22 mouse cellular contexts compared by ENCODE assay signal in the genomic region with DNA sequence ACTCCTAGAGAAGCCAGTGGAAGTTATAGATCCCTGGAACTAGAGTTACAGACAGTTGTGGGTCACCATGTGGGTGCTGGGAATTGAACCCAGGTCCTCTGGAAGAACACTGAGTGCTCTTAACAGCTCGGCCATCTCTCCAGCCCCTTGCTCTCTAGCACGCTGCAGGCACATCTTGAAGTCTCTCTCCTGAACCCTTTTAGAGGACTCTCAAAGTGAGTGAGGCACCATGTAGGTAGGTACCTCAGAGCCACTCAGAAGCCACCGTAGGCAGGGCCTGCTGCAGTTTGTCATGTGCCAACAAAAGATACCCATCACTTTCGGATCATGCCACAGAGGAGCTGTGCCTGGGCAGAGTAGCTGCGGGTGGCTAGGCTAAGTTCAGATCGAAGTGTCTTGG. TPM values are rescaled to one million over a fixed set of nuclear protein-coding genes. Genes with fewer than 3 reads are reported as not detected.
DNase-seq lines count a peak whose midpoint lies in the region; ATAC-seq lines count a peak whose summit lies in the region.
"Had no signal": no experiment of that assay in that cellular context is flagged by ENCODE, and none has a peak within 500 bp of the region (broad histone marks: within the 10 kb centered on the region; RNA-seq: fewer than 3 reads in every experiment).

No protein-coding gene starts in this region.

- peaks cover 45% of the 10 kb centered on the region for H3K4me1 ChIP-seq in hindbrain, embryonic 10.5 days (replicated peaks)
- H3K4me1 ChIP-seq in hindbrain, embryonic 11.5 days (replicated peaks; ENCODE audit: control insufficient read depth, insufficient read depth, low read length), result peaks cover 5% of the 10 kb centered on the region; the same call in 1 of the 2 replicates

- DNase-seq in heart, adult 11 months, result peak; percentile 78
- DNase-seq in heart, adult 8-10 months (ENCODE audit: low spot score), result no peak
- DNase-seq in hindbrain, embryonic 10.5 days (ENCODE audit: low spot score), result no peak
- no peak for DNase-seq in hindbrain, embryonic 11.5 days (ENCODE audit: low spot score)
- DNase-seq: adrenal gland, adult 2 months; adrenal gland, postnatal 10 days; adrenal gland, postnatal 25 days; cerebellum, adult 11 months; cerebellum, adult 18-20 months; cerebellum, adult 8-10 months; cerebellum, postnatal 36 days; embryo, embryonic 11 days had no signal

- no peak overlapping the region for H3K4me2 ChIP-seq in hindbrain, embryonic 11.5 days (replicated peaks; ENCODE audit: low read depth, low read length)
- H3K4me2 ChIP-seq: embryonic facial prominence, embryonic 13.5 days; embryonic facial prominence, embryonic 15.5 days; forebrain, embryonic 12.5 days had no signal

- no peak for ATAC-seq in hindbrain, embryonic 11.5 days (ENCODE audit: low FRiP score)
- ATAC-seq: forebrain, embryonic 14.5 days; forebrain, embryonic 16.5 days had no signal

- no peaks in the 10 kb centered on the region for H3K9me3 ChIP-seq in hindbrain, embryonic 10.5 days
- H3K9me3 ChIP-seq in hindbrain, embryonic 11.5 days (ENCODE audit: control insufficient read depth, low read length), result no peaks in the 10 kb centered on the region
- H3K9me3 ChIP-seq: embryonic facial prominence, embryonic 13.5 days; embryonic facial prominence, embryonic 15.5 days; forebrain, embryonic 10.5 days; forebrain, embryonic 12.5 days had no signal

- no peak overlapping the region for H3K9ac ChIP-seq in hindbrain, embryonic 11.5 days (ENCODE audit: low read depth, low read length)
- H3K9ac ChIP-seq: embryonic facial prominence, embryonic 13.5 days; embryonic facial prominence, embryonic 15.5 days; forebrain, embryonic 12.5 days had no signal

- no peak overlapping the region for H3K4me3 ChIP-seq in hindbrain, embryonic 10.5 days
- H3K4me3 ChIP-seq in hindbrain, embryonic 11.5 days (ENCODE audit: low read depth, low read length), result no peak overlapping the region
- H3K4me3 ChIP-seq: embryonic facial prominence, embryonic 13.5 days; embryonic facial prominence, embryonic 15.5 days; erythroblast, embryonic 14.5 days; forebrain, embryonic 10.5 days; forebrain, embryonic 12.5 days had no signal

- H3K27ac ChIP-seq in hindbrain, embryonic 10.5 days, result 0 out of 2 replicates have a peak overlapping the region, but pooled peaks have one; percentile 29
- H3K27ac ChIP-seq in hindbrain, embryonic 11.5 days (ENCODE audit: low read depth, low read length), result no peak overlapping the region
- H3K27ac ChIP-seq: embryonic facial prominence, embryonic 13.5 days; embryonic facial prominence, embryonic 15.5 days; forebrain, embryonic 10.5 days; forebrain, embryonic 12.5 days had no signal

- no peaks in the 10 kb centered on the region for H3K36me3 ChIP-seq in hindbrain, embryonic 10.5 days
- H3K36me3 ChIP-seq in hindbrain, embryonic 11.5 days (ENCODE audit: control insufficient read depth, insufficient read depth, low read length), result no peaks in the 10 kb centered on the region
- H3K36me3 ChIP-seq: embryonic facial prominence, embryonic 13.5 days; embryonic facial prominence, embryonic 15.5 days; forebrain, embryonic 10.5 days; forebrain, embryonic 12.5 days had no signal

- 94% methylated on average over 6 of the region's 6 CpGs for WGBS in hindbrain, embryonic 10.5 days
- WGBS in hindbrain, embryonic 11.5 days, result 94% methylated on average over 6 of the region's 6 CpGs

- peaks cover 38% of the 10 kb centered on the region for H3K27me3 ChIP-seq in hindbrain, embryonic 10.5 days (ENCODE audit: insufficient read depth, poor library complexity, severe bottlenecking)
- H3K27me3 ChIP-seq in hindbrain, embryonic 11.5 days (ENCODE audit: control insufficient read depth, insufficient read depth, low read length), result no peaks in the 10 kb centered on the region
- H3K27me3 ChIP-seq: embryonic facial prominence, embryonic 13.5 days had no signal

RNA-seq across cellular contexts. Expression of a gene that starts 6.3 kb away (rescaled TPM):
- 100 to 1,000 TPM; 455 to 787 (median 725) TPM for total RNA-seq in heart, adult 8-10 months (2022)
- polyA plus RNA-seq in hindbrain, embryonic 10.5 days (2016; fragmentation: Nextera tagmentation; extraction: Ambion mirVana), result 2.6 and 14.6 TPM in 2 replicates
- 0.31 and 2.4 TPM in 2 replicates for polyA plus RNA-seq in hindbrain, embryonic 11.5 days (2014; fragmentation: Nextera tagmentation; extraction: Ambion mirVana)
- total RNA-seq: adrenal gland, adult 2 months; adrenal gland, postnatal 25 days; common myeloid progenitor, adult 5-6 weeks; MEL had no signal
- polyA plus RNA-seq: C2C12; forebrain, embryonic 14.5 days; forebrain, embryonic 16.5 days had no signal

RNA-seq across cellular contexts. Expression of a gene that starts 26.8 kb away (rescaled TPM):
- 10 to 100 TPM; 33.1 to 50.4 (median 39.8) TPM for total RNA-seq in heart, adult 8-10 months (2022)
- 137 and 152 TPM in 2 replicates for polyA plus RNA-seq in hindbrain, embryonic 10.5 days (2016; fragmentation: Nextera tagmentation; extraction: Ambion mirVana)
- polyA plus RNA-seq in hindbrain, embryonic 11.5 days (2014; fragmentation: Nextera tagmentation; extraction: Ambion mirVana), result 78.4 and 86.3 TPM in 2 replicates

RNA-seq across cellular contexts. Expression of a gene that starts 43.1 kb away (rescaled TPM):
- total RNA-seq in heart, adult 8-10 months (2022), result 10 to 100 TPM; 14.9 to 28.0 (median 19.4) TPM
- 12.5 and 24.3 TPM in 2 replicates for polyA plus RNA-seq in hindbrain, embryonic 10.5 days (2016; fragmentation: Nextera tagmentation; extraction: Ambion mirVana)
- 19.0 and 20.4 TPM in 2 replicates for polyA plus RNA-seq in hindbrain, embryonic 11.5 days (2014; fragmentation: Nextera tagmentation; extraction: Ambion mirVana)
- total RNA-seq: common myeloid progenitor, adult 5-6 weeks; MEL had no signal

RNA-seq across cellular contexts. Expression of a gene that starts 45.0 kb away (rescaled TPM):
- 10 to 100 TPM; 15.2 to 30.8 (median 18.1) TPM for total RNA-seq in heart, adult 8-10 months (2022)
- 2.5 and 3.8 TPM in 2 replicates for polyA plus RNA-seq in hindbrain, embryonic 10.5 days (2016; fragmentation: Nextera tagmentation; extraction: Ambion mirVana)
- polyA plus RNA-seq in hindbrain, embryonic 11.5 days (2014; fragmentation: Nextera tagmentation; extraction: Ambion mirVana), result 2.9 and 3.0 TPM in 2 replicates
- total RNA-seq: common myeloid progenitor, adult 5-6 weeks; MEL had no signal
- polyA plus RNA-seq: C2C12; erythroblast, embryonic 14.5 days had no signal

RNA-seq across cellular contexts. Expression of a gene that starts 50.6 kb away (rescaled TPM):
- 10 to 100 TPM; 54.8 to 67.3 (median 62.1) TPM for total RNA-seq in heart, adult 8-10 months (2022)
- polyA plus RNA-seq in hindbrain, embryonic 10.5 days (2016; fragmentation: Nextera tagmentation; extraction: Ambion mirVana), result 53.4 and 54.5 TPM in 2 replicates
- polyA plus RNA-seq in hindbrain, embryonic 11.5 days (2014; fragmentation: Nextera tagmentation; extraction: Ambion mirVana), result 30.2 and 31.9 TPM in 2 replicates
